Mouse (Mus musculus) CH12.LX (cell line): Measurements from ENCODE around the gene Tbx3. TPM values are rescaled to one million over a fixed set of nuclear protein-coding genes. Genes with fewer than 3 reads are reported as not detected.

Experiments used
- DNase-seq: peaks from one replicate; pipeline ENCODE4 v3.0.0-alpha.2; 2013; ENCODE audit errors: extremely low read depth
- H3K27ac ChIP-seq: 2 replicates; pipeline ENCODE4 v1.5.1; 2012; ENCODE audit warnings: low read depth, mild to moderate bottlenecking, control low read depth, moderate library complexity; ENCODE audit not compliant: insufficient read depth
- H3K27me3 ChIP-seq: replicated peaks from 2 replicates; pipeline ENCODE3; 2012; ENCODE audit warnings: inconsistent platforms
- H3K36me3 ChIP-seq, 2 experiments: replicated peaks in 1 of 2; 2 replicates each; pipeline versions ENCODE3 to v1.6.1; 2012; ENCODE audit warnings: inconsistent platforms in 1 of 2, low read length in 1 of 2, mild to moderate bottlenecking in 1 of 2, mixed read lengths in 1 of 2, moderate library complexity in 1 of 2; ENCODE audit not compliant: control insufficient read depth in 1 of 2, insufficient read depth in 1 of 2
- H3K4me1 ChIP-seq, 2 experiments: 2 replicates each; pipeline ENCODE4 v1.6.1; 2012; ENCODE audit warnings: inconsistent platforms in 1 of 2, moderate library complexity in 1 of 2; ENCODE audit not compliant: insufficient read depth in 2 of 2, control insufficient read depth in 1 of 2
- H3K4me2 ChIP-seq: 2 replicates; pipeline ENCODE4 v1.6.1; 2012; ENCODE audit warnings: low read depth, mild to moderate bottlenecking, control low read depth; ENCODE audit not compliant: poor library complexity, insufficient read depth, severe bottlenecking
- H3K4me3 ChIP-seq, 3 experiments: fragments of 150-350 bp in 1 of 3; sonication (generic) in 1 of 3; replicated peaks in 1 of 3; 2 replicates each; pipeline versions ENCODE3 to v1.5.1; 2011 to 2012; ENCODE audit warnings: low read depth in 2 of 3, low read length in 2 of 3, mild to moderate bottlenecking in 2 of 3, moderate library complexity in 2 of 3, control low read depth in 1 of 3, improper control_type of control experiment in 1 of 3, inconsistent platforms in 1 of 3, mixed read lengths in 1 of 3; ENCODE audit not compliant: poor library complexity in 1 of 3
- H3K79me2 ChIP-seq: replicated peaks from 2 replicates; pipeline ENCODE4 v1.6.1; 2012; ENCODE audit warnings: mild to moderate bottlenecking, moderate library complexity; ENCODE audit not compliant: control insufficient read depth, poor library complexity, insufficient read depth, severe bottlenecking; ENCODE audit errors: extremely low read depth
- H3K9ac ChIP-seq: 2 replicates; pipeline ENCODE4 v1.6.1; 2012; ENCODE audit warnings: low read depth, mild to moderate bottlenecking, control low read depth, moderate library complexity; ENCODE audit not compliant: insufficient read depth
- H3K9me3 ChIP-seq: replicated peaks from 2 replicates; pipeline ENCODE3; 2012; ENCODE audit warnings: low read length, inconsistent platforms, mixed read lengths
- CTCF ChIP-seq, 2 experiments: IDR thresholded peaks in 1 of 2; conservative IDR thresholded peaks in 1 of 2; 2 replicates each; pipeline ENCODE4 v1.5.1; 2011 to 2012; ENCODE audit warnings: low read depth in 2 of 2, low read length in 2 of 2, improper control_type of control experiment in 1 of 2, inconsistent platforms in 1 of 2, mild to moderate bottlenecking in 1 of 2, moderate library complexity in 1 of 2
- EP300 ChIP-seq: IDR thresholded peaks from 2 replicates; pipeline ENCODE4 v1.6.1; 2011; ENCODE audit warnings: low read length, improper control_type of control experiment
- GABPA ChIP-seq: IDR thresholded peaks from 2 replicates; pipeline ENCODE4 v1.6.1; 2012; ENCODE audit warnings: low read depth, low read length, improper control_type of control experiment, inconsistent platforms; ENCODE audit not compliant: insufficient replicate concordance
- HCFC1 ChIP-seq: IDR thresholded peaks from 2 replicates; pipeline ENCODE4 v1.6.1; 2012; ENCODE audit warnings: low read depth, mild to moderate bottlenecking, inconsistent platforms, low read length, improper control_type of control experiment
- MXI1 ChIP-seq: IDR thresholded peaks from 2 replicates; pipeline ENCODE4 v1.6.1; 2011; ENCODE audit warnings: mild to moderate bottlenecking, low read depth, low read length, improper control_type of control experiment
- NRF1 ChIP-seq: IDR thresholded peaks from 2 replicates; pipeline ENCODE4 v1.6.1; 2014; ENCODE audit warnings: low read depth, mild to moderate bottlenecking, inconsistent platforms, low read length, improper control_type of control experiment, moderate library complexity
- RAD21 ChIP-seq: IDR thresholded peaks from 2 replicates; pipeline ENCODE4 v1.6.1; 2011; ENCODE audit warnings: low read depth, mild to moderate bottlenecking, low read length, improper control_type of control experiment, moderate library complexity
- SMC3 ChIP-seq: IDR thresholded peaks from 2 replicates; pipeline ENCODE4 v1.6.1; 2011; ENCODE audit warnings: low read depth, low read length, improper control_type of control experiment
- TBP ChIP-seq: conservative IDR thresholded peaks from 2 replicates; pipeline ENCODE4 v1.6.1; 2011; ENCODE audit warnings: low read depth, low read length, improper control_type of control experiment
- USF1 ChIP-seq: IDR thresholded peaks from 2 replicates; pipeline ENCODE4 v1.6.1; 2014; ENCODE audit warnings: low read depth, mild to moderate bottlenecking, inconsistent platforms, low read length, improper control_type of control experiment
- ZC3H11A ChIP-seq: IDR thresholded peaks from 2 replicates; pipeline ENCODE4 v1.6.1; 2012; ENCODE audit warnings: low read depth, mild to moderate bottlenecking, inconsistent platforms, low read length, improper control_type of control experiment
- ZMIZ1 ChIP-seq: IDR thresholded peaks from 2 replicates; pipeline ENCODE4 v1.6.1; 2012; ENCODE audit warnings: low read depth, mild to moderate bottlenecking, inconsistent platforms, low read length, improper control_type of control experiment
- dilution Hi-C: fragments of 300-500 bp; cut with MboI; formaldehyde crosslinking; loops from 2 replicates; pipeline ENCODE4 v1.14.3; 2020; ENCODE audit warnings: low sequenced_read_pairs; ENCODE audit not compliant: extremely low pct_unique_long_range_greater_than_20kb, extremely low pct_ligation_motif_present
- in situ Hi-C: fragments of 300-500 bp; cut with MboI; formaldehyde crosslinking; loops from 3 replicates; pipeline ENCODE4 v1.14.3; 2019; ENCODE audit warnings: low sequenced_read_pairs, low pct_ligation_motif_present, low pct_unique_long_range_greater_than_20kb, mixed read lengths
- polyA plus RNA-seq: library from polyadenylated mRNA; unstranded; fragments of >175 nt; gene quantifications from 2 replicates; pipeline ENCODE4 v1.2.1, GENCODE M21; 2012; ENCODE audit warnings: low read depth; ENCODE audit not compliant: insufficient read length
- total RNA-seq, 2 experiments: library from RNA; depleted of rRNA; stranded (reverse); fragments of 300-350 nt in 1 of 2; fragments of >200 nt in 1 of 2; gene quantifications; 2 replicates each; pipeline ENCODE4 v1.2.3; 2012 to 2014

Gene Tbx3
- total and polyA plus RNA-seq, 3 experiments = not detected

DNA sequence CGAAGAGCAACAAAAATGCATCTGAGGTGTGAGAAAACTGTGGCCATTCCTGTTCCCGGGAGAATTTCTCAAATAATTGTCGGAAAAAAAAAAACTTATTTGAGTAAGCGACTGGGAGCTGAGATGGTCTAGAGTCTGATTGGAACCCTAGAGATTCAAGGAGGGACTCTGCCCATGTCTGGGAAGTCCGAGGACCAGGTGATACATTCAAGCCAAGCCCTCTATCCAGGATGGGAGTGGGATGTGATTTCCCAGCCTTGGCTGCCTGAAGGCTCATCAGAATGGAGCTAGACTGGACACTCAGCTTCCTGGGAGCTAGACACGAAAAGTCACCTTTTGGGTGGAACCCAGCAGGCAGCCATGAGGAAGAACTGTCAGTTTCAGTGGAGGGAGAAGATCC lies 12.7 kb upstream of the Tbx3 start:
- peaks cover 73% of the 10 kb centered on the region for H3K9me3 ChIP-seq
- H3K27ac ChIP-seq = no peak overlapping the region
- H3K36me3 ChIP-seq = no peaks in the 10 kb centered on the region
- DNase-seq = no peak
- in situ Hi-C loops = no loop called here
- no peak for TF ChIP-seq ZC3H11A
- no peaks in the 10 kb centered on the region for H3K79me2 ChIP-seq
- dilution Hi-C loops = no loop called here
- no peaks in the 10 kb centered on the region for H3K4me1 ChIP-seq
- H3K27me3 ChIP-seq = no peaks in the 10 kb centered on the region
- H3K9ac ChIP-seq = no peak overlapping the region
- no peak overlapping the region for H3K4me2 ChIP-seq
- no peak overlapping the region for H3K4me3 ChIP-seq

- no peaks in the 10 kb centered on the region for H3K4me1 ChIP-seq
- no peak overlapping the region for H3K4me2 ChIP-seq
- in situ Hi-C loops = no loop called here
- dilution Hi-C loops = no loop called here
- no peak for DNase-seq
- TF ChIP-seq CTCF (conservative IDR thresholded peaks at IDR 0.05 in 1 of 2, IDR thresholded peaks at IDR 0.05 in 1 of 2; ENCODE audit: low read depth in 2 of 2, low read length in 2 of 2) = no peak
- peaks cover 77% of the 10 kb centered on the region for H3K9me3 ChIP-seq
- no peak overlapping the region for H3K27ac ChIP-seq
- H3K4me3 ChIP-seq = no peak overlapping the region
- no peaks in the 10 kb centered on the region for H3K79me2 ChIP-seq
- H3K36me3 ChIP-seq = no peaks in the 10 kb centered on the region
- H3K27me3 ChIP-seq = no peaks in the 10 kb centered on the region
- no peak overlapping the region for H3K9ac ChIP-seq
Observed at GRCm38 (mm10) chr5:119658396-119658795, 12.1 kb upstream of the Tbx3 start.

DNA sequence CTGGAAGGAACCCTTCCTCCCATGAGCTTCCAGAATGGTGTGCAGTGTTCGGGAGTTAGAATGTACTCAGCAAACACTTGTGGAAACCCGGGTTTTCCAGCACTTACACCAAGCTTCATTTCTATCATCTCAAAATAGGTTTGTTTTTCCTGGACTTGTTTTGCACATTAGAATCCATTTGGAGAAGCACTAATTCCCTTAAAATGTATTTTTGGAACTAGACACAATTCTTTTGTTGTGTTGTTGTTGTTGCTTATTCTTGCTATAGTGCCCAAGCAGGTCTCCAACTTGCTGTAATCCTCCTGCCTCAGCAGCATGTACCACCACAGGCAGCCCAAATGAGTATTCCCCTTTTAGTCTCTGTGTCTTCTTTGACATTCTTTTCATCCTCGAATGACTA lies 11.4 kb upstream of the Tbx3 start:
- in situ Hi-C loops (no loop called here), dilution Hi-C loops (no loop called here)
- H3K36me3 ChIP-seq = no peaks in the 10 kb centered on the region
- no peak overlapping the region for H3K4me3 ChIP-seq
- no peaks in the 10 kb centered on the region for H3K27me3 ChIP-seq
- no peak overlapping the region for H3K27ac ChIP-seq
- no peaks in the 10 kb centered on the region for H3K79me2 ChIP-seq
- H3K4me1 ChIP-seq = no peaks in the 10 kb centered on the region
- H3K9ac ChIP-seq = no peak overlapping the region
- DNase-seq = no peak
- H3K4me2 ChIP-seq = no peak overlapping the region
- peaks cover 77% of the 10 kb centered on the region for H3K9me3 ChIP-seq
- TF ChIP-seq SMC3 = no peak
- no peak for TF ChIP-seq NRF1
- no peak for TF ChIP-seq GABPA
- no peak for TF ChIP-seq RAD21
- no peak for TF ChIP-seq CTCF (conservative IDR thresholded peaks at IDR 0.05 in 1 of 2, IDR thresholded peaks at IDR 0.05 in 1 of 2; ENCODE audit: low read depth in 2 of 2, low read length in 2 of 2)
- TF ChIP-seq ZMIZ1 = no peak
- no peak for TF ChIP-seq HCFC1
- TF ChIP-seq EP300 = no peak
- TF ChIP-seq USF1 = no peak
- TF ChIP-seq MXI1 = no peak
- no peak for TF ChIP-seq TBP
